Mouse (Mus musculus): ENCODE data around the gene Smagp. TPM values are rescaled to one million over a fixed set of nuclear protein-coding genes. Genes with fewer than 3 reads are reported as not detected.

The Smagp gene
- polyA plus RNA-seq, 1 experiment, result not detected

- 11% methylated on average over 38 of the region's 38 CpGs for WGBS
- Histone ChIP-seq H3K4me3 (ENCODE audit: insufficient read depth, low read depth, low read length) (peak overlapping the region; percentile 22), H3K4me1 (ENCODE audit: control insufficient read depth, insufficient read depth, low read length) (peaks cover 10% of the 10 kb centered on the region), H3K27ac (ENCODE audit: insufficient read depth, low read depth, low read length) (no peak overlapping the region)
- TF ChIP-seq POLR2A (IDR thresholded peaks at IDR 0.05; ENCODE audit: insufficient read depth, low read depth, low read length) (no peak), CTCF (IDR thresholded peaks at IDR 0.05; ENCODE audit: insufficient read depth, low read depth, low read length) (no peak)
Measured at GRCm38 (mm10) chr15:100635851-100636645, 692 bp downstream of the Smagp start.

- Histone ChIP-seq H3K4me1 (ENCODE audit: control insufficient read depth, insufficient read depth, low read length) (peaks cover 10% of the 10 kb centered on the region), H3K4me3 (ENCODE audit: insufficient read depth, low read depth, low read length) (no peak overlapping the region), H3K27ac (ENCODE audit: insufficient read depth, low read depth, low read length) (no peak overlapping the region)
- no peak for TF ChIP-seq CTCF (IDR thresholded peaks at IDR 0.05; ENCODE audit: insufficient read depth, low read depth, low read length)
- no peak for TF ChIP-seq POLR2A (IDR thresholded peaks at IDR 0.05; ENCODE audit: insufficient read depth, low read depth, low read length)
- WGBS, result 17% methylated on average over 9 of the region's 9 CpGs
Measured at GRCm38 (mm10) chr15:100635239-100635638, 1.5 kb downstream of the Smagp start.

GRCm38 (mm10) chr15:100633341-100633740, 3.4 kb downstream of the Smagp start:
- no peak overlapping the region for H3K4me3 ChIP-seq (ENCODE audit: insufficient read depth, low read depth, low read length)
- no peak overlapping the region for H3K27ac ChIP-seq (ENCODE audit: insufficient read depth, low read depth, low read length)
- peaks cover 10% of the 10 kb centered on the region for H3K4me1 ChIP-seq (ENCODE audit: control insufficient read depth, insufficient read depth, low read length)
- no peak for TF ChIP-seq CTCF (IDR thresholded peaks at IDR 0.05; ENCODE audit: insufficient read depth, low read depth, low read length)
- TF ChIP-seq POLR2A (IDR thresholded peaks at IDR 0.05; ENCODE audit: insufficient read depth, low read depth, low read length), result no peak
- WGBS, result 91% methylated on average over 10 of the region's 10 CpGs

GRCm38 (mm10) chr15:100632323-100632722, 4.4 kb downstream of the Smagp start:
- Histone ChIP-seq H3K27ac (ENCODE audit: insufficient read depth, low read depth, low read length) (no peak overlapping the region), H3K4me3 (ENCODE audit: insufficient read depth, low read depth, low read length) (no peak overlapping the region), H3K4me1 (ENCODE audit: control insufficient read depth, insufficient read depth, low read length) (peaks cover 17% of the 10 kb centered on the region)
- TF ChIP-seq CTCF (IDR thresholded peaks at IDR 0.05; ENCODE audit: insufficient read depth, low read depth, low read length) (no peak), POLR2A (IDR thresholded peaks at IDR 0.05; ENCODE audit: insufficient read depth, low read depth, low read length) (no peak)
- 86% methylated on average over 5 of the region's 5 CpGs for WGBS

- Histone ChIP-seq H3K27ac (ENCODE audit: insufficient read depth, low read depth, low read length) (no peak overlapping the region), H3K4me3 (ENCODE audit: insufficient read depth, low read depth, low read length) (no peak overlapping the region), H3K4me1 (ENCODE audit: control insufficient read depth, insufficient read depth, low read length) (peaks cover 13% of the 10 kb centered on the region)
- 91% methylated on average over 12 of the region's 12 CpGs for WGBS
- TF ChIP-seq POLR2A (IDR thresholded peaks at IDR 0.05; ENCODE audit: insufficient read depth, low read depth, low read length) (no peak), CTCF (IDR thresholded peaks at IDR 0.05; ENCODE audit: insufficient read depth, low read depth, low read length) (no peak)
Measured at GRCm38 (mm10) chr15:100631454-100632170, 5.1 kb downstream of the Smagp start.

- peaks cover 9% of the 10 kb centered on the region for H3K4me1 ChIP-seq (ENCODE audit: control insufficient read depth, insufficient read depth, low read length)
- 88% methylated on average over 3 of the region's 3 CpGs for WGBS
- TF ChIP-seq CTCF (IDR thresholded peaks at IDR 0.05; ENCODE audit: insufficient read depth, low read depth, low read length) (no peak), POLR2A (IDR thresholded peaks at IDR 0.05; ENCODE audit: insufficient read depth, low read depth, low read length) (no peak)
- no peak overlapping the region for H3K4me3 ChIP-seq (ENCODE audit: insufficient read depth, low read depth, low read length)
- H3K27ac ChIP-seq (ENCODE audit: insufficient read depth, low read depth, low read length), result no peak overlapping the region
Measured at GRCm38 (mm10) chr15:100630126-100630525, 6.6 kb downstream of the Smagp start.

- no peak for TF ChIP-seq CTCF (IDR thresholded peaks at IDR 0.05; ENCODE audit: insufficient read depth, low read depth, low read length)
- no peak for TF ChIP-seq POLR2A (IDR thresholded peaks at IDR 0.05; ENCODE audit: insufficient read depth, low read depth, low read length)
- Histone ChIP-seq H3K27ac (ENCODE audit: insufficient read depth, low read depth, low read length) (no peak overlapping the region), H3K4me1 (ENCODE audit: control insufficient read depth, insufficient read depth, low read length) (peaks cover 9% of the 10 kb centered on the region), H3K4me3 (ENCODE audit: insufficient read depth, low read depth, low read length) (no peak overlapping the region)
- 62% methylated on average over 7 of the region's 7 CpGs for WGBS
Measured at GRCm38 (mm10) chr15:100628797-100629196, 7.9 kb downstream of the Smagp start.

GRCm38 (mm10) chr15:100627774-100628370, 8.9 kb downstream of the Smagp start:
- Histone ChIP-seq H3K4me3 (ENCODE audit: insufficient read depth, low read depth, low read length) (no peak overlapping the region), H3K27ac (ENCODE audit: insufficient read depth, low read depth, low read length) (no peak overlapping the region), H3K4me1 (ENCODE audit: control insufficient read depth, insufficient read depth, low read length) (peaks cover 9% of the 10 kb centered on the region)
- TF ChIP-seq POLR2A (IDR thresholded peaks at IDR 0.05; ENCODE audit: insufficient read depth, low read depth, low read length) (no peak), CTCF (IDR thresholded peaks at IDR 0.05; ENCODE audit: insufficient read depth, low read depth, low read length) (no peak)
- WGBS, result 12% methylated on average over 11 of the region's 11 CpGs

GRCm38 (mm10) chr15:100627287-100627686, 9.5 kb downstream of the Smagp start:
- WGBS, result 23% methylated on average over 10 of the region's 10 CpGs
- no peak overlapping the region for H3K27ac ChIP-seq (ENCODE audit: insufficient read depth, low read depth, low read length)
- no peak overlapping the region for H3K4me3 ChIP-seq (ENCODE audit: insufficient read depth, low read depth, low read length)
- H3K4me1 ChIP-seq (ENCODE audit: control insufficient read depth, insufficient read depth, low read length), result peaks cover 12% of the 10 kb centered on the region
- no peak for TF ChIP-seq POLR2A (IDR thresholded peaks at IDR 0.05; ENCODE audit: insufficient read depth, low read depth, low read length)
- no peak for TF ChIP-seq CTCF (IDR thresholded peaks at IDR 0.05; ENCODE audit: insufficient read depth, low read depth, low read length)

Data from olfactory bulb, adult 2 months (tissue).